Mouse (Mus musculus) CH12.LX (cell line): ENCODE measurements at regions not wholly inside any gene's neighbourhood (a gene's known extent, or its start where the extent isn't known, plus 50 kb on each side); places are given as distances from the start of the nearest gene placed in this dataset.

Source experiments
- DNase-seq: peaks from one replicate; pipeline ENCODE4 v3.0.0-alpha.2; 2013; ENCODE audit errors: extremely low read depth
- H3K27ac ChIP-seq: 2 replicates; pipeline ENCODE4 v1.5.1; 2012; ENCODE audit warnings: low read depth, mild to moderate bottlenecking, control low read depth, moderate library complexity; ENCODE audit not compliant: insufficient read depth
- H3K27me3 ChIP-seq: replicated peaks from 2 replicates; pipeline ENCODE3; 2012; ENCODE audit warnings: inconsistent platforms
- H3K36me3 ChIP-seq, 2 experiments: replicated peaks in 1 of 2; 2 replicates each; pipeline versions ENCODE3 to v1.6.1; 2012; ENCODE audit warnings: inconsistent platforms in 1 of 2, low read length in 1 of 2, mild to moderate bottlenecking in 1 of 2, mixed read lengths in 1 of 2, moderate library complexity in 1 of 2; ENCODE audit not compliant: control insufficient read depth in 1 of 2, insufficient read depth in 1 of 2
- H3K4me1 ChIP-seq, 2 experiments: 2 replicates each; pipeline ENCODE4 v1.6.1; 2012; ENCODE audit warnings: inconsistent platforms in 1 of 2, moderate library complexity in 1 of 2; ENCODE audit not compliant: insufficient read depth in 2 of 2, control insufficient read depth in 1 of 2
- H3K4me2 ChIP-seq: 2 replicates; pipeline ENCODE4 v1.6.1; 2012; ENCODE audit warnings: low read depth, mild to moderate bottlenecking, control low read depth; ENCODE audit not compliant: poor library complexity, insufficient read depth, severe bottlenecking
- H3K4me3 ChIP-seq, 3 experiments: fragments of 150-350 bp in 1 of 3; sonication (generic) in 1 of 3; replicated peaks in 1 of 3; 2 replicates each; pipeline versions ENCODE3 to v1.5.1; 2011 to 2012; ENCODE audit warnings: low read depth in 2 of 3, low read length in 2 of 3, mild to moderate bottlenecking in 2 of 3, moderate library complexity in 2 of 3, control low read depth in 1 of 3, improper control_type of control experiment in 1 of 3, inconsistent platforms in 1 of 3, mixed read lengths in 1 of 3; ENCODE audit not compliant: poor library complexity in 1 of 3
- H3K79me2 ChIP-seq: replicated peaks from 2 replicates; pipeline ENCODE4 v1.6.1; 2012; ENCODE audit warnings: mild to moderate bottlenecking, moderate library complexity; ENCODE audit not compliant: control insufficient read depth, poor library complexity, insufficient read depth, severe bottlenecking; ENCODE audit errors: extremely low read depth
- H3K9ac ChIP-seq: 2 replicates; pipeline ENCODE4 v1.6.1; 2012; ENCODE audit warnings: low read depth, mild to moderate bottlenecking, control low read depth, moderate library complexity; ENCODE audit not compliant: insufficient read depth
- H3K9me3 ChIP-seq: replicated peaks from 2 replicates; pipeline ENCODE3; 2012; ENCODE audit warnings: low read length, inconsistent platforms, mixed read lengths
- BHLHE40 ChIP-seq: IDR thresholded peaks from 2 replicates; pipeline ENCODE4 v1.6.1; 2011; ENCODE audit warnings: mild to moderate bottlenecking, low read depth, low read length, improper control_type of control experiment
- E2F4 ChIP-seq: IDR thresholded peaks from 2 replicates; pipeline ENCODE4 v1.6.1; 2011; ENCODE audit warnings: low read depth, low read length, improper control_type of control experiment; ENCODE audit not compliant: insufficient replicate concordance
- HCFC1 ChIP-seq: IDR thresholded peaks from 2 replicates; pipeline ENCODE4 v1.6.1; 2012; ENCODE audit warnings: low read depth, mild to moderate bottlenecking, inconsistent platforms, low read length, improper control_type of control experiment
- JUND ChIP-seq: conservative IDR thresholded peaks from 2 replicates; pipeline ENCODE4 v1.6.1; 2011; ENCODE audit warnings: low read depth, low read length, improper control_type of control experiment
- KAT2A ChIP-seq: IDR thresholded peaks from 2 replicates; pipeline ENCODE4 v1.6.1; 2012; ENCODE audit warnings: low read length, improper control_type of control experiment, inconsistent platforms; ENCODE audit not compliant: insufficient replicate concordance
- MEF2A ChIP-seq: IDR thresholded peaks from 2 replicates; pipeline ENCODE4 v1.6.1; 2014; ENCODE audit warnings: low read depth, mild to moderate bottlenecking, inconsistent platforms, low read length, improper control_type of control experiment, borderline replicate concordance
- MXI1 ChIP-seq: IDR thresholded peaks from 2 replicates; pipeline ENCODE4 v1.6.1; 2011; ENCODE audit warnings: mild to moderate bottlenecking, low read depth, low read length, improper control_type of control experiment
- MYC ChIP-seq: IDR thresholded peaks from 2 replicates; pipeline ENCODE4 v1.6.1; 2011; ENCODE audit warnings: low read depth, mild to moderate bottlenecking, improper control_type of control experiment, low read length
- NELFE ChIP-seq: IDR thresholded peaks from 2 replicates; pipeline ENCODE4 v1.6.1; 2011; ENCODE audit warnings: low read depth, low read length, improper control_type of control experiment
- NRF1 ChIP-seq: IDR thresholded peaks from 2 replicates; pipeline ENCODE4 v1.6.1; 2014; ENCODE audit warnings: low read depth, mild to moderate bottlenecking, inconsistent platforms, low read length, improper control_type of control experiment, moderate library complexity
- PAX5 ChIP-seq: IDR thresholded peaks from 2 replicates; pipeline ENCODE4 v1.6.1; 2012; ENCODE audit warnings: low read length, inconsistent platforms, mixed read lengths
- POLR2A ChIP-seq: IDR thresholded peaks from 2 replicates; pipeline ENCODE4 v1.6.1; 2011; ENCODE audit warnings: low read depth, mild to moderate bottlenecking, improper control_type of control experiment, low read length
- RCOR1 ChIP-seq: conservative IDR thresholded peaks from 2 replicates; pipeline ENCODE4 v1.6.1; 2012; ENCODE audit warnings: low read depth, mild to moderate bottlenecking, inconsistent platforms, low read length, improper control_type of control experiment
- SIN3A ChIP-seq: IDR thresholded peaks from 2 replicates; pipeline ENCODE4 v1.6.1; 2012; ENCODE audit warnings: low read length, improper control_type of control experiment, inconsistent platforms
- SMC3 ChIP-seq: IDR thresholded peaks from 2 replicates; pipeline ENCODE4 v1.6.1; 2011; ENCODE audit warnings: low read depth, low read length, improper control_type of control experiment
- TBP ChIP-seq: conservative IDR thresholded peaks from 2 replicates; pipeline ENCODE4 v1.6.1; 2011; ENCODE audit warnings: low read depth, low read length, improper control_type of control experiment
- USF1 ChIP-seq: IDR thresholded peaks from 2 replicates; pipeline ENCODE4 v1.6.1; 2014; ENCODE audit warnings: low read depth, mild to moderate bottlenecking, inconsistent platforms, low read length, improper control_type of control experiment
- ZKSCAN1 ChIP-seq: IDR thresholded peaks from 2 replicates; pipeline ENCODE4 v1.6.1; 2012; ENCODE audit warnings: low read depth, inconsistent platforms, low read length, improper control_type of control experiment, borderline replicate concordance
- ZMIZ1 ChIP-seq: IDR thresholded peaks from 2 replicates; pipeline ENCODE4 v1.6.1; 2012; ENCODE audit warnings: low read depth, mild to moderate bottlenecking, inconsistent platforms, low read length, improper control_type of control experiment
- dilution Hi-C: fragments of 300-500 bp; cut with MboI; formaldehyde crosslinking; loops from 2 replicates; pipeline ENCODE4 v1.14.3; 2020; ENCODE audit warnings: low sequenced_read_pairs; ENCODE audit not compliant: extremely low pct_unique_long_range_greater_than_20kb, extremely low pct_ligation_motif_present
- in situ Hi-C: fragments of 300-500 bp; cut with MboI; formaldehyde crosslinking; loops from 3 replicates; pipeline ENCODE4 v1.14.3; 2019; ENCODE audit warnings: low sequenced_read_pairs, low pct_ligation_motif_present, low pct_unique_long_range_greater_than_20kb, mixed read lengths

DNA sequence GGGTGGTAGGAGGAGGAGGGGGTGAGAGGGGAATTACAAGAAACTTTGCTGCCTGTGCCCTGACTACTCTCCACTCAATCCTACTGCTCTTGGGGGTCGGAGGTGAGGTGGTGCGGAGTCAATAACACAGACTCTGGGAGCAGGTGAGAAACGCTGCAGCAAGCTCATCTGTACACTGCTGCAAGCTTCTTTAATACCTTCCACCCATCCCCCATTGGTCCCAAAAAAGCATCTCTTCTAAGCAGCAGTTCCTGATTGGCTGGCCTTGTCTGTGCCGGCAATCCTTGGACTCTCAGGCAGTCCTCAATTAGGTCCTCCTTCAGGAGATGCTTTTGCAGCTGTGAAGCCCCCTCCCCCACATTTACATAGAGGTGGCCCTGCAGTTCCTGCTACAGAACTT lies 79.7 kb upstream of the Bach2 start:
- Histone ChIP-seq H3K9me3 (no peaks in the 10 kb centered on the region), H3K27ac (no peak overlapping the region), H3K4me2 (no peak overlapping the region), H3K4me1 (peaks cover 0 to 36% of the 10 kb centered on the region in 2 experiments; a peak in 2 of 4 replicates), H3K79me2 (no peaks in the 10 kb centered on the region), H3K4me3 (no peak overlapping the region), H3K9ac (no peak overlapping the region), H3K36me3 (no peaks in the 10 kb centered on the region), H3K27me3 (peaks cover 1% of the 10 kb centered on the region)
- no peak for DNase-seq
- in situ Hi-C loops: no loop called here
- dilution Hi-C loops: no loop called here
- TF ChIP-seq TBP: no peak
- no peak for TF ChIP-seq MYC
- TF ChIP-seq RCOR1: no peak
- no peak for TF ChIP-seq SIN3A
- TF ChIP-seq JUND: no peak
- no peak for TF ChIP-seq PAX5

DNA sequence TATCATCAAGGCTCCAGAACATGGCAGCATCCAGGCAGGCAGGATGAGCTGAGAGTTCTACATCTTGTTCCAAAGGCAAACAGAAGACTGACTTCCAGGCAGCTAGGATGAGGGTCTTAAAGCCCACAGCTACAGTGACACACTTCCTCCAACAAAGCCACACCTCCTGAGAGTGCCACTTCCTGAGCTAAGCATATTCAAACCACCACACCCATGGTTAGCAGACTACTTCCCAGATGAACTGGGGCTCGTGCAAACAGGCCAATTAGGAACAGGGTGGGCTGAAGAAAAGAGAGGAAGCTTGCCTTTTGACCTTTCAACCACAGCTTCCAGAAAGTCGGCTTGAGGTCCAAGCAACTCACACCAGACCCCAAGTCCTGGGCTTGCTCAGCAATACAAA lies 77.8 kb upstream of the Bach2 start:
- Histone ChIP-seq H3K27me3 (peaks cover 1% of the 10 kb centered on the region), H3K27ac (no peak overlapping the region), H3K9ac (no peak overlapping the region), H3K4me2 (no peak overlapping the region), H3K79me2 (no peaks in the 10 kb centered on the region), H3K4me3 (no peak overlapping the region), H3K36me3 (no peaks in the 10 kb centered on the region), H3K9me3 (no peaks in the 10 kb centered on the region), H3K4me1 (peaks cover 0 to 51% of the 10 kb centered on the region in 2 experiments; a peak in 2 of 4 replicates)
- dilution Hi-C loops: no loop called here
- in situ Hi-C loops: no loop called here
- no peak for TF ChIP-seq USF1
- TF ChIP-seq NRF1: no peak
- no peak for TF ChIP-seq BHLHE40
- TF ChIP-seq HCFC1: no peak
- TF ChIP-seq E2F4: no peak
- TF ChIP-seq MEF2A: no peak
- TF ChIP-seq MXI1: no peak
- no peak for TF ChIP-seq SMC3
- TF ChIP-seq ZMIZ1: no peak
- TF ChIP-seq MYC: no peak
- TF ChIP-seq NELFE: no peak
- TF ChIP-seq PAX5: no peak
- TF ChIP-seq POLR2A: no peak
- no peak for TF ChIP-seq ZKSCAN1
- TF ChIP-seq KAT2A: no peak
- DNase-seq: no peak
